Mouse (Mus musculus) forebrain, postnatal 0 days (tissue): ENCODE data around the gene 4930568D16Rik. TPM values are rescaled to one million over a fixed set of nuclear protein-coding genes. Genes with fewer than 3 reads are reported as not detected.

Source experiments
- ATAC-seq: fragments of 200-750 bp; cut with Nextera tagmentation; 2 replicates; pipeline ENCODE4 v1.8.0; 2017; ENCODE audit warnings: mild to moderate bottlenecking, moderate library complexity
- DNase-seq: peaks from one replicate; pipeline ENCODE4 v3.0.0-alpha.2; 2015
- H3K27ac ChIP-seq: fragments of 300-500 bp; sonication (generic); 2 replicates; pipeline ENCODE4 v1.5.1; 2014; ENCODE audit warnings: low read depth, mild to moderate bottlenecking, antibody characterized with exemption, low read length, moderate library complexity, mixed read lengths
- H3K27me3 ChIP-seq: fragments of 300-500 bp; sonication (generic); 2 replicates; pipeline ENCODE4 v1.6.1; 2014; ENCODE audit warnings: mild to moderate bottlenecking, low read length, mixed read lengths; ENCODE audit not compliant: insufficient read depth
- H3K36me3 ChIP-seq: fragments of 300-500 bp; sonication (generic); 2 replicates; pipeline ENCODE4 v1.6.1; 2014; ENCODE audit warnings: mild to moderate bottlenecking, moderate library complexity; ENCODE audit not compliant: insufficient read depth
- H3K4me1 ChIP-seq: fragments of 300-500 bp; sonication (generic); 2 replicates; pipeline ENCODE4 v1.6.1; 2014; ENCODE audit warnings: antibody characterized with exemption; ENCODE audit not compliant: insufficient read depth
- H3K4me2 ChIP-seq: fragments of 300-500 bp; sonication (generic); 2 replicates; pipeline ENCODE4 v1.6.1; 2014; ENCODE audit warnings: low read depth, mild to moderate bottlenecking, moderate library complexity
- H3K4me3 ChIP-seq: fragments of 300-500 bp; sonication (generic); 2 replicates; pipeline ENCODE4 v1.5.1; 2014; ENCODE audit warnings: low read depth, low read length, mixed read lengths
- H3K9ac ChIP-seq: fragments of 300-500 bp; sonication (generic); 2 replicates; pipeline ENCODE4 v1.6.1; 2014; ENCODE audit warnings: mild to moderate bottlenecking
- H3K9me3 ChIP-seq: fragments of 300-500 bp; sonication (generic); 2 replicates; pipeline ENCODE4 v1.6.1; 2016; ENCODE audit warnings: low read length
- CTCF ChIP-seq: sonication (generic); IDR thresholded peaks from 2 replicates; pipeline ENCODE4 v1.5.1; 2016; ENCODE audit warnings: antibody characterized with exemption, control low read depth, low read depth
- WGBS: fragments of 180-500 bp; shearing (Covaris S2); extraction: QIAGEN DNeasy Blood & Tissue Kit; methylation state at CpG from one replicate; pipeline ENCODE4 v1.1.7; 2014; 5-methylcytosine and 5-hydroxymethylcytosine counted together
- polyA plus RNA-seq: library from polyadenylated mRNA; unstranded; fragments of >200 nt; fragmentation: Nextera tagmentation; extraction: Ambion mirVana; gene quantifications from 2 replicates; pipeline ENCODE4 v1.2.1, GENCODE M21; 2015
- total RNA-seq: library from RNA; depleted of rRNA; stranded (reverse); fragments of >200 nt; gene quantifications from 2 replicates; pipeline ENCODE4 v1.2.3, GENCODE M21; 2014

Gene 4930568D16Rik
- total and polyA plus RNA-seq, 2 experiments from 2014 or later: not detected

- ATAC-seq (no peak), DNase-seq (no peak)
- Histone ChIP-seq H3K27me3 (no peaks in the 10 kb centered on the region), H3K36me3 (no peaks in the 10 kb centered on the region), H3K4me3 (peak overlapping the region; percentile 51; the same call in 1 of the 2 replicates), H3K4me1 (0 out of 2 replicates have a peak, but pooled peaks cover 3% of the 10 kb centered on the region), H3K4me2 (peak overlapping the region; percentile 92), H3K9ac (no peak overlapping the region), H3K9me3 (no peaks in the 10 kb centered on the region), H3K27ac (no peak overlapping the region)
- TF ChIP-seq CTCF: no peak
- 13% methylated on average over 7 of the region's 7 CpGs for WGBS
Observed at GRCm38 (mm10) chr2:35335620-35336019, 31.9 kb downstream of the 4930568D16Rik start.

DNA sequence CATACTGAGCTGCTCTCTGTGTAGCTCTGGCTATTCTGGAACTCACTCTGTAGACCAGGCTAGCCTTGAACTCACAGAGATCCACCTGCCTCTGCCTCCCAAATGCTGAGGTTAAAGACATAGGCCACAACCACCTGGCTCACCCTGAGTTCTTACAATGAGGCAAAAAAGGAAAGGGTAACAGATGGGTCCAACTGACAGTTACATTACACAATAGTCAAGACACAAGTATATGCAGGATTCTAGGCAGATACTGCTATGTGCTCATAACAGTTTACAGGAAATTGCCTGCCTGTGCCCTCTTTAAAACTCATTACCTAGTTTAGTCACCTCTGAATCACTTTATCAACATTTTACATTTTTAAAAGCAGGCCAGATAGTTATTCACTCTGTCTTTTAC is 33.9 kb downstream of the 4930568D16Rik start:
- Histone ChIP-seq H3K4me1 (0 out of 2 replicates have a peak, but pooled peaks cover 3% of the 10 kb centered on the region), H3K4me3 (no peak overlapping the region), H3K9me3 (no peaks in the 10 kb centered on the region), H3K4me2 (no peak overlapping the region), H3K27ac (no peak overlapping the region), H3K36me3 (no peaks in the 10 kb centered on the region), H3K27me3 (no peaks in the 10 kb centered on the region), H3K9ac (no peak overlapping the region)
- TF ChIP-seq CTCF: no peak
- DNase-seq: no peak
- no peak for ATAC-seq

DNA sequence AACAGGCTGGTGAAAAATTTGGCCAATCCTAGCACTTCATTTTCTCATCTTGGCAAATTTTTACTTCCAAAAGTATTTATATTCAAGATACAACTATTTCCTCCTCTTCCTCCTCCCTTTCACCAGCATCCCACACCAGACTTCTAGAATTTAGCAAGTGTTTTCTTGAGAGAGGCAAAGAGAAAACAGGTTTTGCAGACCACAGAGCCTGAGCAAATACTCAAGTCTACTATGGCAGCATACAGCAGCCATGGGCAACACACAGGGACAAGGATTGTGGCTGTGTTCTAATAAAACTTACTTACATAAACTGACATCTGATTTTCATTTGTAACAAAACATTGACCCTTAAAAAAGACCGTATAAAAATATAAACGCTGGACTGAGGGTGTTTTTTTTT is 36.3 kb downstream of the 4930568D16Rik start:
- 85% methylated on average over 2 of the region's 2 CpGs for WGBS
- no peak for TF ChIP-seq CTCF
- H3K9ac ChIP-seq: no peak overlapping the region
- H3K36me3 ChIP-seq: no peaks in the 10 kb centered on the region
- H3K27ac ChIP-seq: no peak overlapping the region
- ATAC-seq (no peak), DNase-seq (no peak)
- H3K4me3 ChIP-seq: no peak overlapping the region
- H3K4me1 ChIP-seq: no peaks in the 10 kb centered on the region
- H3K27me3 ChIP-seq: no peaks in the 10 kb centered on the region
- no peaks in the 10 kb centered on the region for H3K9me3 ChIP-seq
- no peak overlapping the region for H3K4me2 ChIP-seq

DNA sequence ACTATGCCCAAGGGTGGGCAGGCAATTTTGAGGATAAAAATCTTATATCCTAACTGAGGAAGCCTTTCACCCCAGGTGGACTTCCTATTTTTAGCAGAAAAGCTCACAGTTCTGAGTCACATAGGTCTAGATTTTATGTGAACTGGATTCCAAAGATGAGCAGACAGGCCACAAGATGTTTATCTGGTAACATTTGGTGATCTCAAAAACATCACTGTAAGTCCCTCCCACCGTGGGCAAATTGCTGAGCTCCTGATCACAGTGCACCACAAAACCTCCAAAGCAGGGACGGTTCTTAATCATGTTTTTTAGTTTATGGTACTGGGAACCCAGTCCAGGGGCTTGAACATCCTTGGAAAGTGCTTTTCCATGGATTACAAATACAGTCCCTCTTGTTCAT is 38.5 kb downstream of the 4930568D16Rik start:
- Histone ChIP-seq H3K4me1 (no peaks in the 10 kb centered on the region), H3K9me3 (no peaks in the 10 kb centered on the region), H3K27ac (no peak overlapping the region), H3K9ac (no peak overlapping the region), H3K4me3 (no peak overlapping the region), H3K4me2 (no peak overlapping the region), H3K36me3 (no peaks in the 10 kb centered on the region), H3K27me3 (no peaks in the 10 kb centered on the region)
- WGBS: 83% methylated on average over 2 of the region's 2 CpGs
- TF ChIP-seq CTCF: no peak
- ATAC-seq (no peak), DNase-seq (no peak)

DNA sequence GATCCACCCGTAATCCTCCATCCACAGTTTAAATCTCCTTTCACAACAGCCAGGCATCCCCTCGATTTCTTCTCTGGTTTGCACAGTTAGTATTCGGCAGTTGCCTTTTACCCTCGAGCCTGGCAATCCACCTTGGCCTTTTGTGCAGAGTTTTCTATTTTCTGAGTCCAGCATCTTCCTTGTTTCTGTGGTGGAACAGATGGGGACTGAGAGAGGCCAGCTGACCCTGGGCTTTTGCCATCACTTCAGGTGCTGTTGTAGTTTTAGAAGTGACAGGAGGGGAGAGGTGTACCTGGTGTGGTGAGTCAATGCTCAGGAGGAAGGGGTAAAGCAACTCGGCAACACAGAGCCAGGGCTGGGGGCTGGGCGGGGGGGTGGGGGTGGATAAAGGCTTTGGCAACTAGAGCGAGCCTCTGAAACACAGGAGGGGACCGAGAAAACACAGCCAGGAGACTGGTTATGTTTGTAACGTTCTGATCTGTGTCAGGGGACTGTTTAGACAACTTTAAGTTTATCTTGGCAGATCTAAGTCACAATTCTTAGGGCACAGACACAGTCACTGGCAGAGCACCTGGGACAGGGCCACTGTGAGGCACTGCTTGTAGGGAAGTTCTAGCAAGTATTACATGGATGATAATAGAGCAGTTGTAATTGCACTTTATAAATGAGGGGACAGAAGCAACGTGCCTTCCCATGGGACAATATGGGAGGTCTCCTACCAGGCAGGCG is 39.3 kb downstream of the 4930568D16Rik start:
- WGBS: 32% methylated on average over 11 of the region's 11 CpGs
- Histone ChIP-seq H3K27ac (no peak overlapping the region), H3K4me1 (no peaks in the 10 kb centered on the region), H3K4me2 (no peak overlapping the region), H3K9ac (no peak overlapping the region), H3K9me3 (no peaks in the 10 kb centered on the region), H3K27me3 (no peaks in the 10 kb centered on the region), H3K4me3 (no peak overlapping the region), H3K36me3 (no peaks in the 10 kb centered on the region)
- DNase-seq: no peak
- TF ChIP-seq CTCF: no peak
- ATAC-seq: no peak

GRCm38 (mm10) chr2:35327583-35327982 is 39.9 kb downstream of the 4930568D16Rik start:
- ATAC-seq: no peak
- DNase-seq: no peak

GRCm38 (mm10) chr2:35326931-35327330 is 40.6 kb downstream of the 4930568D16Rik start:
- 69% methylated on average over 1 of the region's 1 CpGs for WGBS
- Histone ChIP-seq H3K27ac (no peak overlapping the region), H3K9ac (no peak overlapping the region), H3K9me3 (no peaks in the 10 kb centered on the region), H3K36me3 (no peaks in the 10 kb centered on the region), H3K27me3 (no peaks in the 10 kb centered on the region), H3K4me3 (no peak overlapping the region), H3K4me2 (no peak overlapping the region), H3K4me1 (0 out of 2 replicates have a peak, but pooled peaks cover 3% of the 10 kb centered on the region)
- DNase-seq: no peak
- no peak for TF ChIP-seq CTCF
- no peak for ATAC-seq

More at GRCm38 (mm10) chr2:35327583-35327982, 39.9 kb downstream of the 4930568D16Rik start:
- Histone ChIP-seq H3K36me3 (no peaks in the 10 kb centered on the region), H3K4me3 (no peak overlapping the region), H3K27ac (no peak overlapping the region), H3K9me3 (no peaks in the 10 kb centered on the region), H3K9ac (no peak overlapping the region), H3K4me2 (no peak overlapping the region), H3K4me1 (no peaks in the 10 kb centered on the region), H3K27me3 (no peaks in the 10 kb centered on the region)
- no peak for TF ChIP-seq CTCF
- WGBS: 62% methylated on average over 10 of the region's 10 CpGs
